Mouse (Mus musculus) CH12F3 (cell line): ENCODE measurements around the gene Ccdc85c.

ENCODE experiments used
- in situ Hi-C: fragments of 300-500 bp; cut with MboI; formaldehyde crosslinking; loops from 2 replicates; pipeline ENCODE4 v1.14.3; 2020; ENCODE audit warnings: low sequenced_read_pairs

Ccdc85c gene

DNA sequence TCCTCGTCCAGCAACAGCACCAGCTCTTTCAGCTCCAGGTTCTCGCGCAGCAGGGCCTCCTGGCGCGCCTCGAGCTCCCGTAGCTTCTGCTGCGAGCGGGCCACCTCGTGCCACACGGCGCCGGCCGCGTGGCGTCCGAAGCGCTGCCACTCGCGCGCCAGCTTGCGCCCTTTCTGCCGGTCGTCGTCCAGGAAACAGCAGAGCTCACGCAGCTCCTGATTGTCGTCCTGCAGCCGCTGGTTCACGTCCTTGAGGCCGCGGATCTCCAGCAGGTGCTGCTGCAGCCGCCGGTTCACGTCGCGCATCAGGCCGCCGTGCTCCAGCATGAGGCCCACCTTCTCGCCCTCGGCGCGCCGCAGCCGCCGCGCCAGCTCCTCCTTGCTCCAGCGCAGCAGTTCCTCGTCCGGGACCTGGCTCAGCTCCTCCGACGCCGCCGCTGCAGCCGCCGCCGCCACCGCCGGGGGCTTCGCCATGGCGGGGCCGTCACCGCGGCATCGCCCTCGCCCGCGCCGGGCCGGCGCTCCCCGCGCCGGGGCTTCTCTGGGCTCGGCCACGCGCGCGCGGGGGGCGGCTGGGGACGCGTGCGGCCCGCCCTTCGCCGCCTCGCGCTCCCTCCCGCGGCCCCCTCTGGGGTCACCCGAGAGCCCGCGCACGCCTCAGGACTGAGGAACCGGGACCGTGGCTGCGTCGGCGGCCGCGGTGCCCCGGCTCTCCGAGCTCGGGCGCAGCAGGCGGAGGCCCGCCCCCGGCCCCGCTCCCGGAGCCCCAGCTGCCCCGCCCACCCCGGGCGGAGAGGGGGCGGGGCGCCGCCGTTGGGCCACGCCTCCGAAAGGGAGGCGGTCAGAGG, at the start of gene Ccdc85c:
TSS of gene Ccdc85c (minus strand) at position 765 of the 847 bp plus-strand sequence.
- in situ Hi-C loops = no loop called here

GRCm38 (mm10) chr12:108320096-108320495, 44.9 kb upstream of the Ccdc85c start:
- in situ Hi-C loops = no loop called here

- in situ Hi-C loops = no loop called here
Observed at GRCm38 (mm10) chr12:108318499-108318898, 43.3 kb upstream of the Ccdc85c start.

DNA sequence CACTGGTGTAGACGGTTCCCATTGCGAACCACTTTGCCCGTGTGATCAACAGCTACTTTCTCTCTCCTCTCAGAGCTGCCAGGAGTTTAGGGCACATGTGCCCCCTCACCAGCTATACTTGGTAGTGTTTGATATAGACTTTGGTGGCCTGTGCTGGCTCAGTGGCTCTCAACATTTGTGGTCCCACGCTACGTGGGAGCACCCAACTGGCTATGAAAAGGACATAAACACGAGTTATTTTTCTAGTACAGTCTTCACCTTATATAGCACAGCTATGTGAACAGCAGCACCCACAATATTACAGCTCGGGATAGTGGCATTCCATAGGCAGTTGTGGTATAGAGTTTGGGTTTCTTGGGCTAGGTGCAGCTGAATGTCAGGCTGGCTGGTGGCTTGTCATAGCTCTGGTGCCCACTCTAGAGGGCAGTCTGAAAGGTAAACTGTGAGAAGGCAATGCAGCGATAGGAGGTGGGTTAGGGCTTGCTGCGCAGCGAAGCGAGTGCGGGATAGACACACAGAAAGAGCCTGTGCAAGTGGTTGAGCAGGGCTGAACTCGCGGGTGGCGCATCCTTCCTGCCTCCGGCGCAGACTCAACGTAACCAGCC, 42.7 kb upstream of the Ccdc85c start:
- in situ Hi-C loops = no loop called here

DNA sequence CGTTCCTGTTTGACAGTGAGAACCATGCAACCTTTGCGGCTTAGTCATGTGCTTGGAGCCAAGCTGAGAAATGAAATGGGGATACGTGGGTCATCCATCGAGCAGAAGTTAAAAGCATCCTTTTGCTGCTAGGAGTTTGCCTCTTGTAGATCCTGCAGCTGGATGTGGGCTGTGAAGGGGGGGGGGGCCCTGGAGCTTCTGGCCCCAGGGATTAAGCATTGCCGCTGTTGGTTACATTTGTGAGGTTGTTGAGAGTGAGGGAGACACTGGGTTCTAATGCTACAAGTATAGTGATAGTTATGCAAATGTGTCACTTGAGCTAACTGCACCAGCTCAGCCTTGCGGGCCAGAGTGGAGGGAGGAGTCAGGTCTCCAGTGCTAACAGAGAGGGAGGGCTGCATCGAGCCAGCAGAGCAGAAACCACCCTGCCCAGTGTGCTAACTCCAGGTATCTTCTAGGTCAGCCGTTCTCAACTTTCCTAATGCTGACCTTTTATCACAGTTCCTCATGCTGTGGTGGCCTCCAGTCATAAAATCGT, 42.0 kb upstream of the Ccdc85c start:
- in situ Hi-C loops = no loop called here

- in situ Hi-C loops = no loop called here
Observed at GRCm38 (mm10) chr12:108316655-108317054, 41.4 kb upstream of the Ccdc85c start.

- in situ Hi-C loops = no loop called here
Observed at GRCm38 (mm10) chr12:108315818-108316217, 40.6 kb upstream of the Ccdc85c start.

DNA sequence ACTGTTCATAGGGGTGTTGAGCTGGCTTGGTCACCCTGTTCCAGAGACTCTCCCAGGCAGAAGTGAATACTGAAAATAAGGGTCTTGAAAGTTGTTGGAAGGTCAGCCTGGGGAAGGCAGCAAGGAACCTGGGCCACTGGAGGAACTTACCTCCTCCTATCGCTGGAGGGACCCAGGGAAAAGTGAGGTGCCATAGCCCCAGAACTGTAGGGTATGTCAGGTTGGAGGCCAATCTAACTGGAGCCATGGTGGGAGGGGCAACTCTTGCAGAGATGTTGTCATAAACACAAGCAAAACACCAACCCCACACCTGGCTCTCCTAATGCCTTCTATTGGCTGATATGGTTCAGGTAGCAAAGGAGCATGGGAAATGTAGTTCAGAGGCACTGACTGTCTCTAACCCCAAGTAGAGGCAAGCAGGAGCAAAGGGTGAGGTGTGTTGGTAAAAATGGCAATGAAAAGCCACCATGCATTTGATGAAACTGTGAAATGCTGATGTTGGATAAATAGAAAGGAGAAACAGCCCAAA, 38.1 kb upstream of the Ccdc85c start:
- in situ Hi-C loops = no loop called here

DNA sequence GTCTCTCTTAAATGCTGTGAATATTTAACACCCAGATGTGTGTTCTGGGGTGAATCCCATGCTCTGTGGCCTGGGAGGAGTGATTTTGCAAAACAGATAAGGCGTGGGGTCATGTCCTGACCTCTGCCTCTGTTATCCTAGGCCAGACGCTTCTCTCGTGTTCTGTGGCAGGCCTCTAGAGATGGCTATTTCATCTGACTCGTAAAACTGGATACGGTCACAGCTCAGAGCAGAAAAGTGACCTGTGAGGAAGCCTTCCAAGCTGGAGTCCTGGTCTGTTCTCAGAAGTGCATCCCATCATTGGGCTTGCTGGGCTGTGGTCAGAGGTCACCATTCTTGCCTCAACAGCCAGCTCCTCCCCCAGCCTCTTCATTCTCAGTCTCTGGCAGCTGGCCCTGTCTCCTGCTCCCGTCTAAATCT, 37.2 kb upstream of the Ccdc85c start:
- in situ Hi-C loops = no loop called here

- in situ Hi-C loops = no loop called here
Observed at GRCm38 (mm10) chr12:108311741-108312290, 36.6 kb upstream of the Ccdc85c start.

DNA sequence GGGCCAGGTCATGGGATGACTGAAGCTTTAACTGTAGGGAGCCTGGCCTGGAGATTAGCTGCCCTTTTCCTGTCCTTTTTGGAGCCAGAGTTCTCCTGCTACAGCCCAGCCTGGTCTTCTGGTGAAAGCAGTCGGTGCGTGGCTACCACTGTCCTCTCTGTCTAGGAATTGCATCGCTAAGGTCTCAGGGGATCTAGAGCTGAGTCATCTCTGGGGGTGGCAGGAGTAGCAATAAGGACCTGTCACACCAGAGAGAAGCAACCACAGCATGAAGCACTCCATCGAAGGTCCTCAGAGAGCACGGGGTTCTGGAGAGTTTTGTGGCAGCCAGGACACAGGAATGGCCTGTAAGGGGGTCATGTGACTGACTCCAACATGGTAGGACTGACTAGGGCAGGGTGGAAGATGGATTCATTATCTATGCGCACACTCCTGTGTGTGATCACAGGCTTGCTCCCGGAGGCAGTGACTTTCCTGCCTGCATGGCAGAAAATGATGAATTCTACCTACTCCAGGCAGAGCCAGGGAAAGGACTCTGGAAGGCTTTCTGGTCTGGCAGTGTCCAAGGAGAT, 35.3 kb upstream of the Ccdc85c start:
- in situ Hi-C loops = no loop called here

DNA sequence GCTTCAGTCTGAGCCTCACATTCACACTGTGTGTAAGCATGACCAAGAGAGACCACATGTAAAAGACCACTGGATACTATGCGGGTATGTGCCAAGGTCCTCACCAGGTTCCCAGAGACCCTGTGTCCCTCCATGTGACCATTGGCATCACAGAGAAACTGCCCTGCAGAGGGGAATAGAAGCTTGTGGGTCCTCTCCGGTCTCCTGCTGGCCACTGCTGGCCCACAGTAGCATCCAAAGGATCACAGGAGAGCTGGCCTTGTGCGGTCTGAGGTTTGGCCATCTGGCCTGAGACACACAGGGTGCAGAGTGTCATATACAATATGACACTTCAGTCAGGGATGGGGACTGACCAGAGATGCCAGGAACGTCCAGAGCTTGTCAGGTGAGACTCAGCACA, 34.8 kb upstream of the Ccdc85c start:
- in situ Hi-C loops = no loop called here

DNA sequence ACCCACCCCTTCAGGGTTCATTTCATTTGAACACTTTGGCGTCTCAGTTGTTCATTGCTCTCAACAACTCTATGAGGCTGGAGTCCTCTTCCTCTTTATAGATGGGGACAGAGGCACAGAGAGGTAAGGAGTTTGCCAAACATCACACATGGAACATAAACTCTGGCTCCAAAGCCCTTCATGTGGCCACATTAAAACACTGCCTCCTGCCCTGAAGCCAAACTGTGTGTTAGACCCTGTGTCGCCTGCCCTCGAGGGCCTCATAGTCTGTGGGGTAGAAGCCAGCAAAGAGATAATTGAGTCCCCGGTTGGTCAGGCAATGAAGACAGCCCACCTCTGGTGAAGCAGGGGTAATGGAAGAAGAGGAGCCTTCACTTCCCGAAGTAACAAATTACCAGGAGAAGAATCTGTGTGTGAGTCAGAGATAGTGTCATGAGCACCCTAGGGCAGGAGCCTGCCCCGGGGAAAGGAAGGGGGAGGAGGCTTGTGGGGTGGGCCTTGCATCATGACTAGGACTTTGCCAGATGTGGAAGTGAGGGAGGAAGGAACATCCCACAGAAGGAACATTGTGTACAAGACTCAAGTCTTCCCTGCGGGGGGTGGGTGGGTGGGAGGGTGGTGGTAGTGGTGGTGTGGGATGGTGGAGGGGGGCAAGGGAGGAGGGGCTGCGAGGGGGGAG, 34.0 kb upstream of the Ccdc85c start:
- in situ Hi-C loops = no loop called here

DNA sequence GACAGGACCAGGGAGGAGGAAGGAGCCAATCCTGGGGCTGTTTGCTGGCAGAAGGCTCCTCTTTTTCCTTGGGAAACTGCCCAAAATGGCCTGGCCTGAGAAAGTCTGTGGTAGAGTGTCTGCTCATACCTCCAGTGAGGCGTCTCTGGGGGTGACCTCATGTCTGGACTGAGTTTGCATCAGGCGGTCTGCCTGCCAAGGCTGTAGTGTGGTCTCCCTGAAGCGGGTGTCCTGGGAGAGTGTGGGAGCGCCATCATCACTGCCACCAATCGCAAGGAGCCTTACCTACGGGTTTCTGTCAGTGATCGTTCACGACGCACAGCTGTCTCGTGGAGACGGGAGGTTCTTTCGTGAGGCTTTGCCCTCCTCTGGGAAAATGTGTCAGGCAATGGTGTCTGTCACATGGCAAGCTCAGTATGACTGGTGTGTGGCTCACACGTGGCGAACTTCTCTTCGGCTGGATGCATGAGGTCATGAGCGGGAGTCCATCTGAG, 33.2 kb upstream of the Ccdc85c start:
- in situ Hi-C loops = no loop called here

- in situ Hi-C loops = no loop called here
Observed at GRCm38 (mm10) chr12:108307553-108307952, 32.3 kb upstream of the Ccdc85c start.

GRCm38 (mm10) chr12:108305812-108306794, 30.9 kb upstream of the Ccdc85c start, which contains the start of gene Hhipl1:
TSS of gene Hhipl1 (plus strand) at chr12:108306270.
- in situ Hi-C loops = no loop called here

GRCm38 (mm10) chr12:108305172-108305571, 29.9 kb upstream of the Ccdc85c start:
- in situ Hi-C loops = no loop called here

GRCm38 (mm10) chr12:108303778-108304365, 28.6 kb upstream of the Ccdc85c start:
- in situ Hi-C loops = no loop called here

GRCm38 (mm10) chr12:108301006-108301405, 25.8 kb upstream of the Ccdc85c start:
- in situ Hi-C loops = no loop called here
